Mouse (Mus musculus): ENCODE data around the gene Cby1.

- TF ChIP-seq CTCF (IDR thresholded peaks at IDR 0.05; ENCODE audit: borderline replicate concordance, insufficient read depth, low read depth, low read length) (no peak), POLR2A (IDR thresholded peaks at IDR 0.05; ENCODE audit: borderline replicate concordance, insufficient read depth, low read length) (no peak)
These were observed 24.9 kb downstream of the Cby1 start for GRCm38 (mm10) chr15:79683707-79684465.
